In the genomic region with DNA sequence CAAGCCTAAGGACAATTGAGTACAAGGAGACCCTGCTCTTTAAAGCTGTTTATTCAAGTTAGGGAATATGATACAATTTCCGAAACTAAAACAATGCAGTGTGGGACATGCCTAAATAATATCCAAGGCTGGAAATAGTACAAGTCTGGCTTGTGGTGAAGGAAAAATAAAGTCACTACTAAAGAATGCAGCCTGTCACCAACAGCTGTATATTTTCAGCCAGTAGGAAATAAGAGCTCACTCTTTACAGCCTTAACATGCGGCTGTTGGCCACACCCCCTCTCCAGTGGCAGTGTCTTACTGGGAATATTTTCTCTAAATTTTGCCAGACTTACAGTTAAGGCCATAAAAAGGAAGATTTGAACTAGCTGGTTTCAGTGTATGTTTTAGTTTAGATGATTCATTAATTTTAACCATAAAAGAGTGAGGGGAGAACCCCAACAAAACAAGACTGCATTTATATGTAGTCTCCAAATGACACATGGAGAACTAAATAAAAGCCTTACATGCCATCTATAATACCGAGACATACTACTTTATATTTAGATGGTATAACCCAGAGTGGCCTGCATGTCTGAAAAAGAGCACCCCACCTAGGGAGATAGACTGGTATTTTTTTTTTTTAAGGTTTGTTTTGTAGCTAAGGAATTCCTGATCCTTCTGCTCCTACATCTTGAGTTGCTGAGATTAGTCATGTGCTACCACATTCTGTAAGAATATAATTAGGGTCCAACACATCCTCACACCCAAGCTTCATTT, we compare ENCODE assay signal across 11 mouse cellular contexts. TPM values are rescaled to one million over a fixed set of nuclear protein-coding genes. Genes with fewer than 3 reads are reported as not detected.
A peak's percentile ranks its signal among the peaks of the same experiment; 100 is the strongest.
DNase-seq lines count a peak whose midpoint lies in the region; ATAC-seq lines count a peak whose summit lies in the region.
"Had no signal": no experiment of that assay in that cellular context is flagged by ENCODE, and none has a peak within 500 bp of the region (broad histone marks: within the 10 kb centered on the region; RNA-seq: fewer than 3 reads in every experiment).

No protein-coding gene starts in this region.

- H3K4me1 ChIP-seq in embryonic facial prominence, embryonic 14.5 days (ENCODE audit: control insufficient read depth, insufficient read depth, low read length) = peaks cover 16% of the 10 kb centered on the region
- peaks cover 39% of the 10 kb centered on the region for H3K4me1 ChIP-seq in liver, embryonic 13.5 days (replicated peaks)
- H3K4me1 ChIP-seq in midbrain, embryonic 15.5 days = no peaks in the 10 kb centered on the region
- no peaks in the 10 kb centered on the region for H3K4me1 ChIP-seq in hindbrain, embryonic 13.5 days (replicated peaks)

- H3K36me3 ChIP-seq in embryonic facial prominence, embryonic 14.5 days (ENCODE audit: control insufficient read depth, insufficient read depth, low read length) = peaks cover 3% of the 10 kb centered on the region; the same call in 1 of the 2 replicates
- peaks cover 7% of the 10 kb centered on the region for H3K36me3 ChIP-seq in liver, embryonic 13.5 days
- no peaks in the 10 kb centered on the region for H3K36me3 ChIP-seq in midbrain, embryonic 15.5 days (replicated peaks)
- H3K36me3 ChIP-seq in hindbrain, embryonic 13.5 days = peaks cover 4% of the 10 kb centered on the region; the same call in 1 of the 2 replicates

- 27% methylated on average over 3 of the region's 3 CpGs for WGBS in embryonic facial prominence, embryonic 14.5 days
- 72% methylated on average over 3 of the region's 3 CpGs for WGBS in liver, embryonic 13.5 days (ENCODE audit: insufficient replicate concordance)
- 74% methylated on average over 3 of the region's 3 CpGs for WGBS in midbrain, embryonic 15.5 days
- whole genome bisulfite sequencing in hindbrain, embryonic 13.5 days = 79% methylated on average over 3 of the region's 3 CpGs

- H3K9me3 ChIP-seq in embryonic facial prominence, embryonic 14.5 days (ENCODE audit: control insufficient read depth, low read length) = no peaks in the 10 kb centered on the region
- no peaks in the 10 kb centered on the region for H3K9me3 ChIP-seq in liver, embryonic 13.5 days (replicated peaks)
- H3K9me3 ChIP-seq in midbrain, embryonic 15.5 days = no peaks in the 10 kb centered on the region
- no peaks in the 10 kb centered on the region for H3K9me3 ChIP-seq in hindbrain, embryonic 13.5 days
- H3K9me3 ChIP-seq: G1E had no signal

- H3K9ac ChIP-seq in embryonic facial prominence, embryonic 14.5 days (ENCODE audit: low read depth, low read length) = no peak overlapping the region
- H3K9ac ChIP-seq in liver, embryonic 13.5 days = no peak overlapping the region
- H3K9ac ChIP-seq in midbrain, embryonic 15.5 days = no peak overlapping the region
- H3K9ac ChIP-seq in hindbrain, embryonic 13.5 days = no peak overlapping the region

- H3K4me2 ChIP-seq in embryonic facial prominence, embryonic 14.5 days (ENCODE audit: low read depth, low read length) = peak overlapping the region; percentile 2; the same call in 1 of the 2 replicates
- no peak overlapping the region for H3K4me2 ChIP-seq in liver, embryonic 13.5 days
- H3K4me2 ChIP-seq in midbrain, embryonic 15.5 days = no peak overlapping the region
- no peak overlapping the region for H3K4me2 ChIP-seq in hindbrain, embryonic 13.5 days

- no peak overlapping the region for H3K4me3 ChIP-seq in embryonic facial prominence, embryonic 14.5 days (ENCODE audit: low read depth, low read length)
- no peak overlapping the region for H3K4me3 ChIP-seq in liver, embryonic 13.5 days (replicated peaks)
- H3K4me3 ChIP-seq in midbrain, embryonic 15.5 days = no peak overlapping the region
- H3K4me3 ChIP-seq in hindbrain, embryonic 13.5 days = no peak overlapping the region

- ATAC-seq in embryonic facial prominence, embryonic 14.5 days (ENCODE audit: low read depth) = peak; percentile 94
- no peak for ATAC-seq in liver, embryonic 13.5 days (ENCODE audit: low read depth)
- no peak for ATAC-seq in midbrain, embryonic 15.5 days (replicated peaks)
- no peak for ATAC-seq in hindbrain, embryonic 13.5 days (ENCODE audit: low FRiP score)

- DNase-seq in 3T3-L1 (ENCODE audit: low read depth, low spot score) = peak; percentile 95
- peak; percentile 90 for DNase-seq in embryonic facial prominence, embryonic 14.5 days (ENCODE audit: low spot score)
- DNase-seq in heart, postnatal 4 days = peak; percentile 68
- DNase-seq in liver, embryonic 13.5 days = no peak
- DNase-seq in frontal cortex, postnatal 14 days (ENCODE audit: low spot score in 2 of 2) = no peak
- no peak for DNase-seq in B cell, adult 2 months
- DNase-seq: layer of hippocampus, postnatal 36 days; right cerebral cortex, postnatal 4 days had no signal

- no peaks in the 10 kb centered on the region for H3K27me3 ChIP-seq in embryonic facial prominence, embryonic 14.5 days (replicated peaks; ENCODE audit: control insufficient read depth, insufficient read depth, low read length)
- no peaks in the 10 kb centered on the region for H3K27me3 ChIP-seq in liver, embryonic 13.5 days
- no peaks in the 10 kb centered on the region for H3K27me3 ChIP-seq in midbrain, embryonic 15.5 days (replicated peaks)
- no peaks in the 10 kb centered on the region for H3K27me3 ChIP-seq in hindbrain, embryonic 13.5 days

- peak overlapping the region; percentile 79 for H3K27ac ChIP-seq in embryonic facial prominence, embryonic 14.5 days (replicated peaks; ENCODE audit: low read depth, low read length)
- 0 out of 2 replicates have a peak overlapping the region, but pooled peaks have one; percentile 8 for H3K27ac ChIP-seq in liver, embryonic 13.5 days
- no peak overlapping the region for H3K27ac ChIP-seq in midbrain, embryonic 15.5 days
- no peak overlapping the region for H3K27ac ChIP-seq in hindbrain, embryonic 13.5 days

RNA-seq across cellular contexts. Expression of gene Rnf11, which starts 23.9 kb away (rescaled TPM):
- polyA plus RNA-seq in embryonic facial prominence, embryonic 14.5 days (2014; fragmentation: Nextera tagmentation; extraction: Ambion mirVana) = 75.1 and 76.1 TPM in 2 replicates
- total RNA-seq in heart, postnatal 4 days (2021) = 100 to 1,000 TPM; 106 to 107 TPM
- 30.5 and 31.1 TPM in 2 replicates for polyA plus RNA-seq in liver, embryonic 13.5 days (2015; fragmentation: Nextera tagmentation; extraction: Ambion mirVana)
- 61.2 and 63.9 TPM in 2 replicates for polyA plus RNA-seq in midbrain, embryonic 15.5 days (2015; fragmentation: Nextera tagmentation; extraction: Ambion mirVana)
- polyA plus RNA-seq in hindbrain, embryonic 13.5 days (2015; fragmentation: Nextera tagmentation; extraction: Ambion mirVana) = 58.8 and 61.0 TPM in 2 replicates

RNA-seq across cellular contexts. Expression of gene Ttc39a, which starts 54.2 kb away (rescaled TPM):
- polyA plus RNA-seq in embryonic facial prominence, embryonic 14.5 days (2014; fragmentation: Nextera tagmentation; extraction: Ambion mirVana) = 4.0 and 4.2 TPM in 2 replicates
- total RNA-seq in heart, postnatal 4 days (2021) = 1 to 10 TPM; 3.3 to 4.1 TPM
- polyA plus RNA-seq in liver, embryonic 13.5 days (2015; fragmentation: Nextera tagmentation; extraction: Ambion mirVana) = 14.2 and 14.7 TPM in 2 replicates
- polyA plus RNA-seq in midbrain, embryonic 15.5 days (2015; fragmentation: Nextera tagmentation; extraction: Ambion mirVana) = 2.0 and 2.4 TPM in 2 replicates
- 0.99 and 1.2 TPM in 2 replicates for polyA plus RNA-seq in hindbrain, embryonic 13.5 days (2015; fragmentation: Nextera tagmentation; extraction: Ambion mirVana)

Comparison
In these comparisons a context has a peak if more than half of its experiments do, and no peak if none do; other contexts are left out.
1. DNase-seq: peak in 3T3-L1 (single experiment), embryonic facial prominence, embryonic 14.5 days (single experiment) and heart, postnatal 4 days (single experiment); none in liver, embryonic 13.5 days (single experiment), frontal cortex, postnatal 14 days (0 of 2) and B cell, adult 2 months (0 of 2).
2. H3K27ac ChIP-seq: peak in embryonic facial prominence, embryonic 14.5 days (single experiment) and liver, embryonic 13.5 days (single experiment); none in midbrain, embryonic 15.5 days (single experiment) and hindbrain, embryonic 13.5 days (single experiment).